Mouse (Mus musculus) embryonic facial prominence, embryonic 15.5 days (tissue): Measurements from ENCODE around the gene Gm11634. TPM values are rescaled to one million over a fixed set of nuclear protein-coding genes. Genes with fewer than 3 reads are reported as not detected.
A peak's percentile ranks its signal among the peaks of the same experiment; 100 is the strongest.
"Not testable (repeated sequence)": the region's sequence is repeated elsewhere in the genome, so short reads cannot be mapped to it uniquely, and the experiment has no call there.

Experiments used
- ATAC-seq: fragments of 200-750 bp; cut with Nextera tagmentation; 2 replicates; pipeline ENCODE4 v1.8.0; 2017; ENCODE audit warnings: low read depth, moderate TSS enrichment; ENCODE audit not compliant: insufficient number of reproducible peaks, low FRiP score, low TSS enrichment
- H3K27ac ChIP-seq: fragments of 300-500 bp; sonication (generic); replicated peaks from 2 replicates; pipeline ENCODE4 v1.5.1; 2015; ENCODE audit warnings: mild to moderate bottlenecking, inconsistent platforms
- H3K27me3 ChIP-seq: fragments of 300-500 bp; sonication (generic); 2 replicates; pipeline ENCODE4 v1.6.1; 2015; ENCODE audit warnings: inconsistent platforms
- H3K36me3 ChIP-seq: fragments of 300-500 bp; sonication (generic); 2 replicates; pipeline ENCODE4 v1.6.1; 2015; ENCODE audit warnings: mild to moderate bottlenecking, inconsistent platforms
- H3K4me1 ChIP-seq: fragments of 300-500 bp; sonication (generic); 2 replicates; pipeline ENCODE4 v1.6.1; 2015; ENCODE audit warnings: inconsistent platforms
- H3K4me2 ChIP-seq: fragments of 300-500 bp; sonication (generic); replicated peaks from 2 replicates; pipeline ENCODE4 v1.6.1; 2015; ENCODE audit warnings: mild to moderate bottlenecking, inconsistent platforms
- H3K4me3 ChIP-seq: fragments of 300-500 bp; sonication (generic); replicated peaks from 2 replicates; pipeline ENCODE4 v1.5.1; 2015; ENCODE audit warnings: mild to moderate bottlenecking, inconsistent platforms
- H3K9ac ChIP-seq: fragments of 300-500 bp; sonication (generic); 2 replicates; pipeline ENCODE4 v1.6.1; 2015; ENCODE audit warnings: inconsistent platforms
- H3K9me3 ChIP-seq: fragments of 300-500 bp; sonication (generic); replicated peaks from 2 replicates; pipeline ENCODE4 v1.6.1; 2016; ENCODE audit warnings: inconsistent platforms
- WGBS: fragments of 180-500 bp; shearing (Covaris S2); methylation state at CpG from one replicate; pipeline ENCODE4 v1.1.7; 2015; 5-methylcytosine and 5-hydroxymethylcytosine counted together
- polyA plus RNA-seq: library from polyadenylated mRNA; unstranded; fragments of >200 nt; fragmentation: Nextera tagmentation; extraction: Ambion mirVana; gene quantifications from 2 replicates; pipeline ENCODE4 v1.2.1, GENCODE M21; 2015

The Gm11634 gene
- polyA plus RNA-seq, 1 experiment from 2014 or later, result not detected

DNA sequence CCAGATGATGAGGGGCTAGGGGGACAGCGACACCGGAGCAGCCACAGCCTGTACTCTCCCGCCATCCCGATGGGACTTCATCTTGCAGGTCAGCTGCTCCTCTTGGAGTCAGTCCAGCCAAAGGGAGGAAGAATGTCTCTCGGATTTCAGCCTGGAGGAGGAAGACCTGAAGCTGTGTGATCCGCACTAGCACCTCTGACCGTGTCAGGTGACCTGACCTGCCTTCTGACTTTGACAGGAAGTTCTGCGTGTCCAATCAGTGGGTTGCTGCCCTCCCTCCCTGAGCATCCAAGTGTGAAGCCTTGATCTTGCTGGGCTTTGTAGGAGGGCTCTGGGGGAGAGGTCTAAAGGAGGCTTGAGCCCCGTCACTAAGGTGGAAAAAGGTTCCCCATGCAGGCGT lies 36.6 kb upstream of the Gm11634 start:
- H3K4me2 ChIP-seq, result no peak overlapping the region
- H3K4me3 ChIP-seq, result no peak overlapping the region
- H3K27ac ChIP-seq, result no peak overlapping the region
- no peak for ATAC-seq
- no peak overlapping the region for H3K9ac ChIP-seq
- H3K27me3 ChIP-seq, result no peaks in the 10 kb centered on the region
- WGBS, result 69% methylated on average over 10 of the region's 10 CpGs
- no peaks in the 10 kb centered on the region for H3K4me1 ChIP-seq
- peaks cover 31% of the 10 kb centered on the region for H3K36me3 ChIP-seq
- no peaks in the 10 kb centered on the region for H3K9me3 ChIP-seq

DNA sequence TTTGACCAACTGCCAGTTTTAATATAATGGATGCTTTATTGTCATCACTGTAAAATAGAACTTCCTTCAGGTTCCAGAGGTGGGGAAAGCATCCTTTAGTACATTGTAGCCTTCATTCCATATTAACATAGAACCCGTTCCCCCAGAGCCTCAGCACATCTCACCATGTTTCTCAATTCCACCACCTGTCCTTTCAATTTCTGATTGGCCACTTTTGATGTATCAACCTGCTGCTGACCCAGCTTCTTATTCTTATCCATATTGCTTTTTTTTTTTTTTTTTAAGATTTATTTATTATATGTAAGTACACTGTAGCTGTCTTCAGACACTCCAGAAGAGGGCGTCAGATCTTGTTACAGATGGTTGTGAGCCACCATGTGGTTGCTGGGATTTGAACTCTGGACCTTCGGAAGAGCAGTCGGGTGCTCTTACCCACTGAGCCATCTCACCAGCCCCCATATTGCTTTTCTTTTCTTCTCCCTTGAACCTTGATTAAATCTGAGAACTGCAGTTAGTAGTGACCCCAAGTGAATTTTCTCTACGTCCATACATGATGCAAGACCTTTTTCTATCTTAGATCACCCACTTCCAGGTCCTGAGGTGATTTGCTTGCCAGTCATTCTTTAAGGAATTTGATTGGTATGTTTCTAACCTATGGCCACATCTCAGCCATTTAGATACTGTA lies 29.8 kb upstream of the Gm11634 start:
- H3K27me3 ChIP-seq, H3K36me3 ChIP-seq, H3K9ac ChIP-seq, H3K9me3 ChIP-seq, ATAC-seq, H3K27ac ChIP-seq, H3K4me1 ChIP-seq: not testable (repeated sequence)
- Histone ChIP-seq H3K4me2 (peak overlapping the region; percentile 67), H3K4me3 (peak overlapping the region; percentile 65)
- WGBS, result 69% methylated on average over 4 of the region's 5 CpGs

DNA sequence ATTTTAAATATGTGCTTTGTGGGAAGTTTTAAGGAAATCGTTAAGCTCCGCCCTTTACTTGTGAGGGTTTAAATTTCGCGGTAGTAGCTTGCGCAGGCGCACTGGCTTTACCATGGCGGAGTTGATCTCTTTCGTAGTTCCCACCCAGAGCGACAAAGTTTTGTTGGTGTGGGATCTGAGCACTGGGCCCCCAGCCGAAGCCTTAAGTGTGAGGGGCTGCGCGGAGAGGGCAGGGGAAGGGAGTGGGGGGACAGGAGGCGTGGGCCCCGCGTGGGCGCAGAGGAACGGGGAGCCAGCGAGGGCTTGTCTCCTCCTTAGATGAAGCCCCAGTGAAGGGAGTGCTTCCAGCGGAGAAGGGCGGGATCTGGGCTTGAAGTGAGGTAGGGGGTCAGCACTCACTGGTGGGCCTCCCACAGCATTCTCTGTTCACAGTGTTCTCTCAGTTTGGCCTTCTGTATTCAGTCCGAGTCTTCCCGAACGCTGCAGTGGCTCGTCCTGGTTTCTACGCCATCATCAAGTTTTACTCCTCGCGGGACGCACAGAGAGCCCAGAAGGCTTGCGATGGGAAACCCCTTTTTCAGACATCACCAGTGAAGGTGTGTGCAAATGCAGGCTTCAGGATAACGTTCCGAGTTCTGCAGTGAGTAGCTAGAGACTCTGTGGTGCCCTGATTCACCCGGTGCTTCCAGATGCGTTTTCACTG lies 29.0 kb upstream of the Gm11634 start:
- Histone ChIP-seq H3K4me1 (0 out of 2 replicates have a peak, but pooled peaks cover 3% of the 10 kb centered on the region), H3K9me3 (no peaks in the 10 kb centered on the region), H3K9ac (peak overlapping the region; percentile 73), H3K4me2 (peak overlapping the region; percentile 67), H3K27me3 (no peaks in the 10 kb centered on the region), H3K27ac (peak overlapping the region; percentile 100), H3K36me3 (peaks cover 3% of the 10 kb centered on the region), H3K4me3 (peak overlapping the region; percentile 65)
- ATAC-seq, result peak; percentile 60
- under 1% methylated on average over 33 of the region's 33 CpGs for WGBS

DNA sequence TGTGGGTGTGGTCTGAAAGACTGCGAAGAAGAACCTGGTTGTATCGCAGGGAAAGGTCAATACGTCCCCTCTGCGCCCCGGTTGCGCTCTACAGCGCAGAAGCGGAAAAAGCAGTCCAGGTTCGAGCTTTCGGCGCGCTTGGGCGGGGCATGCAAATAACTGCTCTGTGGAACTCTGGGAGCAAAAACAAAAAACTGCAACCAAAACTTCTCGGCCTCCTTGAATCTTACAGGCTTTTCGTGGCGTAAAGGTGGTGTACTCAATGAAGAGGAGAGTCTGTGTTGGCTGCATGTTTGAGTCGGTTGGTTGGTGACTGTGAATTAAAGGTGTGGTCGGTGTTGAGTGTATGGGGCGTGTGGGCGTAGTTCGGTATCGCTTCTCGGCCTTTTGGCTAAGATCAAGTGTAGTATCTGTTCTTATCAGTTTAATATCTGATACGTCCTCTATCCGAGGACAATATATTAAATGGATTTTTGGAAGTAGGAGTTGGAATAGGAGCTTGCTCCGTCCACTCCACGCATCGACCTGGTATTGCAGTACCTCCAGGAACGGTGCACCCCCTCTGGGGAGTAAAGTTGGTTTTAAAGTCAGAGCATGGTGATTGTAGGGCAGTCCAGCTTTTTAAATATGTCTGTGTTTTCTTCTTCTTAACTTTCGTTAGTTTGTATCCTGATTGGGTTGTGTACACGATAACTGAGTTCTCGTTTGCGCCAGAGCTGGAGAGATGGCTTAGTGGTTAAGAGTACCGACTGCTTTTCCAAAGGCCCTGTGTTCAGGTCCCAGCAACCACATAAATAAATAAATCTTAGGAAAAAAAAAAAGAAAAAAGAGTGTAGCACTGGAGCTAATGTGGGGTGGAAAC lies 28.2 kb upstream of the Gm11634 start, which contains the start of gene Rdm1:
Gene Rdm1, plus strand, starts transcription at position 201 of the 862 bp plus-strand sequence.
- 0% methylated on average over 33 of the region's 34 CpGs for WGBS
- H3K4me2 ChIP-seq, result peak within 1 kb of the TSS; percentile 67
- no peaks in the 10 kb centered on the region for H3K27me3 ChIP-seq
- peak within 1 kb of the TSS; percentile 65 for H3K4me3 ChIP-seq
- H3K36me3 ChIP-seq, result no peaks in the 10 kb centered on the region
- H3K9ac ChIP-seq, result peak within 1 kb of the TSS; percentile 73
- H3K4me1 ChIP-seq, result 0 out of 2 replicates have a peak, but pooled peaks cover 3% of the 10 kb centered on the region
- ATAC-seq, result peak; percentile 88
- peak within 1 kb of the TSS; percentile 100 for H3K27ac ChIP-seq
- H3K9me3 ChIP-seq, result no peaks in the 10 kb centered on the region

DNA sequence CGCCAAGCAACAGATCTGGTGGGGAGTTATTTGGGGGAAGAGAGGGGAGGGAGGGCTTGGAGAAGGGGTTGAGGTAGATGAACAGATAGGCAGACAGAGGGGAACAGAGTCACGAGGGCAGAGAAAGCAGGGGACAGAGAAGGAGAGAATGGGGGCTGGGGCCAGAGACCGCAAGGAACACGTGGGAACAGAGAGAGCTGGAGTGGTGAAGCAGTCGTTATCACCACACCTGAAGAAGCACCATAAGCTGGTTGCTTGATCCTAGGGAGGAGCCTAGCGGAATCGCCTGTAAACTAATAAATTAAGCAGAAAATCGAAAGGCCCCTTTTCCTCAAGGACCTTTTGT lies 27.6 kb upstream of the Gm11634 start:
- H3K4me2 ChIP-seq, result peak overlapping the region; percentile 67
- H3K9me3 ChIP-seq, result no peaks in the 10 kb centered on the region
- peak overlapping the region; percentile 15 for H3K9ac ChIP-seq
- H3K27me3 ChIP-seq, result no peaks in the 10 kb centered on the region
- 5% methylated on average over 8 of the region's 8 CpGs for WGBS
- H3K27ac ChIP-seq, result peak overlapping the region; percentile 100
- no peaks in the 10 kb centered on the region for H3K36me3 ChIP-seq
- ATAC-seq, result no peak
- 0 out of 2 replicates have a peak, but pooled peaks cover 3% of the 10 kb centered on the region for H3K4me1 ChIP-seq
- H3K4me3 ChIP-seq, result peak overlapping the region; percentile 65

GRCm38 (mm10) chr11:101620022-101620655 lies 21.1 kb upstream of the Gm11634 start:
- not testable (repeated sequence) for H3K4me2 ChIP-seq, H3K4me3 ChIP-seq, ATAC-seq, H3K9me3 ChIP-seq, H3K9ac ChIP-seq, H3K36me3 ChIP-seq, H3K27ac ChIP-seq, H3K4me1 ChIP-seq, H3K27me3 ChIP-seq
- 83% methylated on average over 11 of the region's 11 CpGs for WGBS

DNA sequence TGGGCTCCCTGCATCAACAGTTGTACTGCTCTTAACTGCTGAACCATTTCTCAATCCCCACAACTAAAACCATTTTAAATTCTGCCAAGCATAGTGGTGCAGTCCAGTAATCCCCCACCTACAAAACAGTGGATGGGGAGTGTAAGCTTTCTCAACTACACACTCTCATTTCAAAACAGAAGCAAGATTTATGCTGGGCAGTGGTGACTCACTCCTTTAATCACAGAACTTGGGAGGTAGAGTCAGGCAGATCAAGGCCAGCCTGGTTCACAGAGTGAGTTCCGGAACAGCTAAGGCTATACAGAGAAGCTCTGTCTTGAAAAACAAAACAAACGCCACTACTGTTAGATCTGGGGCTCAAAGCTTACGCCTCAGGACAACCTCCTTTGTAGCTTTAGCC lies 19.5 kb upstream of the Gm11634 start:
- no peak overlapping the region for H3K27ac ChIP-seq
- H3K9me3 ChIP-seq, result no peaks in the 10 kb centered on the region
- H3K36me3 ChIP-seq, result no peaks in the 10 kb centered on the region
- H3K27me3 ChIP-seq, result no peaks in the 10 kb centered on the region
- no peak for ATAC-seq
- no peak overlapping the region for H3K9ac ChIP-seq
- 75% methylated on average over 3 of the region's 3 CpGs for WGBS
- H3K4me3 ChIP-seq, result no peak overlapping the region
- H3K4me2 ChIP-seq, result no peak overlapping the region
- peaks cover 6% of the 10 kb centered on the region for H3K4me1 ChIP-seq

DNA sequence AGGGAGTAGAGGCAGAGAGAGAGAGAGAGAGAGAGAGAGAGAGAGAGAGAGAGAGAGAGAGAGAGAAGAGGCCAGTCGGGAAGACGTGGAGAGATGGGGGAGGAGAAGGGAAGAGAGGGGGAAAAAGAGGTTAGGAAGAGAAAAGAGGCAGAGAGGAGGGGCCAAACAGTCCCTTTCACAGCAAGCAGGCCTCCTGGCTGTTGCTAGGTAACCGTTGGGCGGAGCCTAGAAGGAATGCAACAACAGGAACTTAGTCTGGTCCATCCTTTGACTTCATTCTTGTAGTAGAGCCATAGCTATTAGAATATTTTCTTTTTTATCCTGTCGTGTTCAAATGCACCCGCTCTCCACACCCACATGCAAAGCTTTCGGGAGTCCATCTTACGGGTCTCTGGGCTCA lies 18.8 kb upstream of the Gm11634 start:
- no peak for ATAC-seq
- Histone ChIP-seq H3K4me1 (peaks cover 6% of the 10 kb centered on the region), H3K4me3 (no peak overlapping the region), H3K27me3 (no peaks in the 10 kb centered on the region), H3K27ac (no peak overlapping the region), H3K36me3 (no peaks in the 10 kb centered on the region), H3K4me2 (peak overlapping the region; percentile 29), H3K9me3 (no peaks in the 10 kb centered on the region), H3K9ac (no peak overlapping the region)
- WGBS, result 10% methylated on average over 8 of the region's 8 CpGs

DNA sequence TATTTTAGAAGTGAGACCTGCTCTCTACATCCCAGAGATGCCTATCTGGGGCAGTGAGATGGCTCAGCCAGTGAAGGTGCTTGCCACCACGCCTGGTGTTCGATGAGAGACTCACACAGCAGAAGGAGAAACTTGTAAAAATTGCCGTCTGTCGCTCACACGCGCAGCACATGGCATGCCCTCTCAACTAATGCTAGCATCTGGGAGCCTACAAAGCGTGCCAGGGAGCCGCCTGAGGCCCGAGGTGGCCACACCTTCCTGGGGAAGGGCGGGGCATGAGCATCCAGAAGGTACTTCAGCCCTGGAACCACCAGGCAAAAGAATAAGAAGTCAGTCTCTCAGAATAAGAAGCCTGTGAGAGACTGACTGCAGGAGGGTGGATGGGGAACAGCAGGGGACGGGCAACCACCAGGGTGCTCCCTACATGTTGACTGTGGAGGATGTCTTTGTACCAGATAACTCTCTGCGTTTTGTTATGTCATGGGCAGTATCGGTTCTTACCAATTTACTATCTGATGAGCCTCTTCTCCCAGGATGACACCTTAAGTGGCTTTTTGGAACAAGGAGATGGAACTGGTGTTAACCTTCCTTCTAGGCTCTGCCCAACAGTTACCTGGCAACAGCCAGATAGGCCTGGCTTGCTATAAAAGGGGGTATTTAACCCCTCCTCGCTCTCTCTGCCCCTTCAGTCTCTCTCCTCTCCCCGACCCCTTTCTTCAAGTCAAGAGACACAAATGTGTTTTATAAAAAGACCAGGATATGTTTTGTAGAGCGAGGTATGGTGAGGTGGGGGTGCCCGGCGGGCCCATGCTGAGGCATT lies 18.1 kb upstream of the Gm11634 start:
- H3K27ac ChIP-seq, result 0 out of 2 replicates have a peak overlapping the region, but pooled peaks have one; percentile 17
- H3K4me3 ChIP-seq, result no peak overlapping the region
- ATAC-seq, result no peak
- H3K27me3 ChIP-seq, result no peaks in the 10 kb centered on the region
- H3K36me3 ChIP-seq, result no peaks in the 10 kb centered on the region
- H3K4me1 ChIP-seq, result peaks cover 6% of the 10 kb centered on the region
- H3K4me2 ChIP-seq, result no peak overlapping the region
- H3K9me3 ChIP-seq, result no peaks in the 10 kb centered on the region
- 18% methylated on average over 18 of the region's 18 CpGs for WGBS
- no peak overlapping the region for H3K9ac ChIP-seq

- Histone ChIP-seq H3K4me1 (peaks cover 6% of the 10 kb centered on the region), H3K27me3 (no peaks in the 10 kb centered on the region), H3K4me3 (no peak overlapping the region), H3K27ac (no peak overlapping the region), H3K9me3 (no peaks in the 10 kb centered on the region), H3K4me2 (no peak overlapping the region), H3K9ac (no peak overlapping the region), H3K36me3 (no peaks in the 10 kb centered on the region)
- 79% methylated on average over 8 of the region's 8 CpGs for WGBS
- no peak for ATAC-seq
Measured at GRCm38 (mm10) chr11:101616104-101616503, 17.0 kb upstream of the Gm11634 start.
